Mouse (Mus musculus): Measurements from ENCODE around the gene Ruvbl1.

- TF ChIP-seq EP300 (IDR thresholded peaks at IDR 0.05; ENCODE audit: insufficient read depth, low read depth, low read length): no peak
- no peak for TF ChIP-seq CTCF (IDR thresholded peaks at IDR 0.05)
- no peak for TF ChIP-seq POLR2A (IDR thresholded peaks at IDR 0.05; ENCODE audit: insufficient read depth, low read depth, low read length)
Observed at GRCm38 (mm10) chr6:88540093-88540755, 75.0 kb downstream of the Ruvbl1 start.
